Comparison of ENCODE assay signal across 16 mouse cellular contexts in the genomic region with DNA sequence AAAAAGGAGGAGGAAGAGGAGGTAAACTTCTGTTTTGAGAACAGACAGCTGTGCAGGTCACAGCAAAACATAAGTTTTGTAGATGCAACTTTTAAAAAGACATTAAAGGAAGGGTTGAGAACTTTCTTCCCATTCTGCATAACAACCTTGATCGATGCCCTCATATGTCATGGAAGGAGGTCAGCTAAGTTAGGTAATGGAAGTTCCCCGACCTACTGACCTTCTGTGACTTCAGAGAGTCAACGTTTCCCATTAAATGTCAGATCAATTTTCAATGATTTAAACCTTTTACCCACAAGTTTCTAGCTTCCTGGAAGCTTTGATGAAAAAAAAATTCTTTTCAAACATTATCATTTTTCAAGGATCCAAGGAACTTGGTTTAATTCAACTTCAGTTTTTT.
"Had no signal": no experiment of that assay in that cellular context is flagged by ENCODE, and none has a peak within 500 bp of the region (broad histone marks: within the 10 kb centered on the region; RNA-seq: fewer than 3 reads in every experiment).

No protein-coding gene starts in this region.

- H3K9me3 ChIP-seq: neural tube, embryonic 13.5 days; neural tube, embryonic 15.5 days; stomach, embryonic 15.5 days had no signal

- H3K4me3 ChIP-seq: neural tube, embryonic 13.5 days; neural tube, embryonic 15.5 days; stomach, embryonic 15.5 days had no signal

- H3K9ac ChIP-seq: neural tube, embryonic 13.5 days; neural tube, embryonic 15.5 days; stomach, embryonic 15.5 days had no signal

- H3K4me2 ChIP-seq: neural tube, embryonic 13.5 days; neural tube, embryonic 15.5 days; stomach, embryonic 15.5 days had no signal

- H3K36me3 ChIP-seq: neural tube, embryonic 13.5 days; neural tube, embryonic 15.5 days; stomach, embryonic 15.5 days had no signal

- DNase-seq: retina, postnatal 1 day; right cerebral cortex, adult 18-20 months; right cerebral cortex, postnatal 14 days; right cerebral cortex, postnatal 25 days; right cerebral cortex, postnatal 4 days; spleen, adult 18-20 months; thymus, adult 18-20 months; thymus, adult 2 months; thymus, postnatal 14 days; thymus, postnatal 25 days; thymus, postnatal 36 days; thymus, postnatal 4 days had no signal

- H3K27me3 ChIP-seq: neural tube, embryonic 13.5 days; neural tube, embryonic 15.5 days; stomach, embryonic 15.5 days had no signal

- H3K27ac ChIP-seq: neural tube, embryonic 13.5 days; neural tube, embryonic 15.5 days; stomach, embryonic 15.5 days; stomach, postnatal 0 days had no signal

- H3K4me1 ChIP-seq: neural tube, embryonic 15.5 days had no signal
